Mouse (Mus musculus): ENCODE data around the gene Ess2. TPM values are rescaled to one million over a fixed set of nuclear protein-coding genes. Genes with fewer than 3 reads are reported as not detected.

Gene Ess2
- total and polyA plus RNA-seq, 2 experiments from 2014 or later: 46.2 to 50.4 TPM

DNA sequence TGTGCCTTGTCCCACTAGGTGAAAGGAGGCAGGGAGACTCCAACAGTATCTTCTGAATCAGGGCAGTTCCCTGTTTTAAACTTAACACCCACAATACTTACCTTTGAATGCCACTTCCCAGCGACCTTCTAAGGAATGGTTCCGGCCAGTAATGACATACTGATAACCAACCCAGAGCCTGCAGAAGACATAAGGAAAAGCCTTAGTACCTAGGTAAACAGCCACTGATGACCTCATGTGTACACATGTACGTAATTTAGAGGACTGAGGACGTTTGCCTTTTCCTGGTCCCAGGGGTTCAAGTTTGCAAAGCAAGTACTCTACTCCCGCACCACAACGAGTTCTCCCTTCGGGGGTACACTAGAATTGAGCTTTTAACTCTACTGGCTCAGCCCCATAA, 54.0 kb downstream of the Ess2 start:
- Histone ChIP-seq H3K36me3 (ENCODE audit: insufficient read depth) (peaks cover 61% of the 10 kb centered on the region), H3K27me3 (ENCODE audit: insufficient read depth, low read length) (no peaks in the 10 kb centered on the region)
- WGBS: 93% methylated on average over 7 of the region's 7 CpGs

DNA sequence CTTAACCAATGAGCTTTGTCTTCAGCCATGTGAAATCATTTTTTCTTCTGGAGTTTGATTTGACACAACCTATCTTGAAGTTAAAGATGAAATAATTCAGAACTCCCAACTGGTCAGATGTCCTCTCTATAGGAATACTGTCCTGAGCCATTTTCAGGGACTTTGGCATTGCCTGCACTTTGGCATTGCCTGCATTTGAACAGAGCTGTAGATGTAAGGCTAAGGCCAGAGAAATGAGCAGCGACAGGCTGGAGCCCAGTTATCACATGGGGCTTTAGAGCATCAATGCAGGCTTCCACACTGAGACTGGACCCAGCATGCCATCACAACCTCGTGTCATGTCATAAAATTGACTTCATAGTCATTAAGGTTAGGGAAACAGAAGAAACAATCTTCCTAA, 57.9 kb downstream of the Ess2 start:
- DNase-seq: no peak
- Histone ChIP-seq H3K4me2 (ENCODE audit: low read depth) (no peak overlapping the region), H3K27me3 (ENCODE audit: insufficient read depth, low read length) (no peaks in the 10 kb centered on the region), H3K36me3 (ENCODE audit: insufficient read depth) (peaks cover 74% of the 10 kb centered on the region), H3K27ac (ENCODE audit: low read depth, low read length) (no peak overlapping the region), H3K4me3 (ENCODE audit: low read depth, low read length) (no peak overlapping the region), H3K9ac (no peak overlapping the region), H3K9me3 (ENCODE audit: low read length) (no peaks in the 10 kb centered on the region), H3K4me1 (ENCODE audit: insufficient read depth) (no peaks in the 10 kb centered on the region)
- TF ChIP-seq CTCF (IDR thresholded peaks at IDR 0.05; ENCODE audit: low read depth): no peak
- ATAC-seq: no peak
- 93% methylated on average over 2 of the region's 2 CpGs for WGBS

More for the DNA sequence above, 54.0 kb downstream of the Ess2 start:
- H3K27ac ChIP-seq (ENCODE audit: low read depth, low read length): no peak overlapping the region
- DNase-seq (no peak), ATAC-seq (no peak)
- no peak overlapping the region for H3K9ac ChIP-seq
- no peak for TF ChIP-seq CTCF (IDR thresholded peaks at IDR 0.05; ENCODE audit: low read depth)
- H3K4me2 ChIP-seq (ENCODE audit: low read depth): no peak overlapping the region
- no peak overlapping the region for H3K4me3 ChIP-seq (ENCODE audit: low read depth, low read length)
- no peaks in the 10 kb centered on the region for H3K9me3 ChIP-seq (ENCODE audit: low read length)
- no peaks in the 10 kb centered on the region for H3K4me1 ChIP-seq (ENCODE audit: insufficient read depth)

DNA sequence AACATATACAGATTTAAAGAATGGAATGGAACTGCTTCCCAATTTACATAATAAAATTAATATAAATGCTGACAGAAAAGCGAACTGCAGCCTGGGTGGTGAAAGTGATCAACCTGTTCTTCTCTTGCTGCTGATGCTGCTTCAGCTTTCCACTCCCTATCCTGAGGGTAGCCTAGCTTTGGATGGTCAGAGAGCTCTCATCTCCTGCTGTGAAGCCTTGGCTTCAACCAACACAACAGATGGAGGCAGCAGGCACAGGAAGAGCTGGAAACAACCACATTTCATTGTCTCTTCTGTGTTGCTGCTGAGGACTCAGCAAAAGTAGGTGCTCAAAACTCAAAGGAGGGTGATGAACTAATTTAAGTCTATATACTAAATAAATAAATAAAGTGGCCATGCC, 59.3 kb downstream of the Ess2 start:
- H3K9ac ChIP-seq: no peak overlapping the region
- H3K27ac ChIP-seq (ENCODE audit: low read depth, low read length): no peak overlapping the region
- no peak overlapping the region for H3K4me2 ChIP-seq (ENCODE audit: low read depth)
- DNase-seq: no peak
- no peaks in the 10 kb centered on the region for H3K9me3 ChIP-seq (ENCODE audit: low read length)
- no peak for TF ChIP-seq CTCF (IDR thresholded peaks at IDR 0.05; ENCODE audit: low read depth)
- 95% methylated on average over 1 of the region's 1 CpGs for WGBS
- no peak overlapping the region for H3K4me3 ChIP-seq (ENCODE audit: low read depth, low read length)
- no peaks in the 10 kb centered on the region for H3K27me3 ChIP-seq (ENCODE audit: insufficient read depth, low read length)
- peaks cover 69% of the 10 kb centered on the region for H3K36me3 ChIP-seq (ENCODE audit: insufficient read depth)
- no peaks in the 10 kb centered on the region for H3K4me1 ChIP-seq (ENCODE audit: insufficient read depth)
- ATAC-seq: no peak

DNA sequence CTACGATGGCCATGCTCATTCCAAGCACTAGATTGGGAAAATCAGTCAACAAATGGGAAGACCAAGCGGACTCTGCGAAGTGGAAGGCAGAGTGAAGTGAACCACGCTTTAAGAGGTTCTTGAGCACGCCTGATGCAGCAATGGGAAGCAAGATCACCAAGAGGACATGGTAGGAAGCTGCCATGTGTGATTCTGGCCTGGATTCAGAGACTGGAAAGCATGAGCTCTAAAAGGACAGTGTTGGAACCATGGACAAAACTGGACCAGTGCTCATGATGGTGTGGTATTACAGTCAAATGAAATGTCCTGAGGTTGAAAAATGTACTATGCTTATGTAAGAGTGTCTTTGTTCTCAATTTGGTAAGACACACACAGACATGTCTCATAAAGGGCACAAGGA, 59.8 kb downstream of the Ess2 start:
- DNase-seq: no peak
- Histone ChIP-seq H3K4me2 (ENCODE audit: low read depth) (no peak overlapping the region), H3K9me3 (ENCODE audit: low read length) (no peaks in the 10 kb centered on the region), H3K27ac (ENCODE audit: low read depth, low read length) (no peak overlapping the region), H3K4me1 (ENCODE audit: insufficient read depth) (no peaks in the 10 kb centered on the region), H3K36me3 (ENCODE audit: insufficient read depth) (peaks cover 69% of the 10 kb centered on the region), H3K4me3 (ENCODE audit: low read depth, low read length) (no peak overlapping the region), H3K27me3 (ENCODE audit: insufficient read depth, low read length) (no peaks in the 10 kb centered on the region), H3K9ac (no peak overlapping the region)
- WGBS: 96% methylated on average over 5 of the region's 5 CpGs
- TF ChIP-seq CTCF (IDR thresholded peaks at IDR 0.05; ENCODE audit: low read depth): no peak
- ATAC-seq: no peak

Other genes starting within 250 kb of the Ess2 start
- gene Med15, start 178.5 kb downstream of the Ess2 start, total RNA-seq (2014; rRNA removed): 45.6 and 48.5 TPM in 2 replicates
- gene Med15, start 178.5 kb downstream of the Ess2 start, polyA plus RNA-seq (2015; fragmentation: Nextera tagmentation; extraction: Ambion mirVana): 40.9 and 46.9 TPM in 2 replicates
- gene Klhl22, start 151.7 kb downstream of the Ess2 start, total RNA-seq (2014; rRNA removed): 117 and 162 TPM in 2 replicates
- 69.6 and 73.8 TPM in 2 replicates for gene Klhl22, start 151.7 kb downstream of the Ess2 start, polyA plus RNA-seq (2015; fragmentation: Nextera tagmentation; extraction: Ambion mirVana)
- 6.2 and 10.6 TPM in 2 replicates for gene Scarf2, start 114.1 kb downstream of the Ess2 start, total RNA-seq (2014; rRNA removed)
- gene Scarf2, start 114.1 kb downstream of the Ess2 start, polyA plus RNA-seq (2015; fragmentation: Nextera tagmentation; extraction: Ambion mirVana): 1.9 and 2.1 TPM in 2 replicates
- gene B830017H08Rik, start 78.2 kb downstream of the Ess2 start, total RNA-seq (2014; rRNA removed): 4.5 and 5.9 TPM in 2 replicates
- 6.8 TPM in 2 replicates for gene B830017H08Rik, start 78.2 kb downstream of the Ess2 start, polyA plus RNA-seq (2015; fragmentation: Nextera tagmentation; extraction: Ambion mirVana)
- gene Car15, start 73.0 kb downstream of the Ess2 start, total RNA-seq (2014; rRNA removed): 4.2 and 7.5 TPM in 2 replicates
- gene Car15, start 73.0 kb downstream of the Ess2 start, polyA plus RNA-seq (2015; fragmentation: Nextera tagmentation; extraction: Ambion mirVana): 1.8 and 1.9 TPM in 2 replicates
- 0.76 and 2.1 TPM in 2 replicates for gene Gm20518, start 19.7 kb downstream of the Ess2 start, total RNA-seq (2014; rRNA removed)
- gene Gm20518, start 19.7 kb downstream of the Ess2 start, polyA plus RNA-seq (2015; fragmentation: Nextera tagmentation; extraction: Ambion mirVana): 0.05 and 0.07 TPM in 2 replicates
- gene Tssk1, start 17.1 kb downstream of the Ess2 start, total RNA-seq (2014; rRNA removed): 0.08 TPM in 1 of 2 replicates, not detected in the other
- 0.05 TPM in 1 of 2 replicates, not detected in the other for gene Tssk1, start 17.1 kb downstream of the Ess2 start, polyA plus RNA-seq (2015; fragmentation: Nextera tagmentation; extraction: Ambion mirVana)
- 97.7 and 139 TPM in 2 replicates for gene Dgcr2, start 12.8 kb downstream of the Ess2 start, total RNA-seq (2014; rRNA removed)
- gene Dgcr2, start 12.8 kb downstream of the Ess2 start, polyA plus RNA-seq (2015; fragmentation: Nextera tagmentation; extraction: Ambion mirVana): 73.7 and 90.7 TPM in 2 replicates
- gene Tssk2, start 12.7 kb downstream of the Ess2 start, total RNA-seq (2014; rRNA removed): not detected in 2 replicates
- gene Tssk2, start 12.7 kb downstream of the Ess2 start, polyA plus RNA-seq (2015; fragmentation: Nextera tagmentation; extraction: Ambion mirVana): not detected in 2 replicates
- gene Gsc2, start 3.7 kb upstream of the Ess2 start, total RNA-seq (2014; rRNA removed): not detected in 2 replicates
- gene Gsc2, start 3.7 kb upstream of the Ess2 start, polyA plus RNA-seq (2015; fragmentation: Nextera tagmentation; extraction: Ambion mirVana): not detected in 2 replicates
- gene Slc25a1, start 16.9 kb upstream of the Ess2 start, total RNA-seq (2014; rRNA removed): 150 and 158 TPM in 2 replicates
- gene Slc25a1, start 16.9 kb upstream of the Ess2 start, polyA plus RNA-seq (2015; fragmentation: Nextera tagmentation; extraction: Ambion mirVana): 143 and 146 TPM in 2 replicates
- not detected in 2 replicates for gene Vpreb2, start 69.1 kb upstream of the Ess2 start, total RNA-seq (2014; rRNA removed)
- not detected in 2 replicates for gene Vpreb2, start 69.1 kb upstream of the Ess2 start, polyA plus RNA-seq (2015; fragmentation: Nextera tagmentation; extraction: Ambion mirVana)
- gene Dgcr6, start 141.5 kb upstream of the Ess2 start, total RNA-seq (2014; rRNA removed): 64.2 and 66.9 TPM in 2 replicates
- 171 and 177 TPM in 2 replicates for gene Dgcr6, start 141.5 kb upstream of the Ess2 start, polyA plus RNA-seq (2015; fragmentation: Nextera tagmentation; extraction: Ambion mirVana)
- 4.4 and 8.4 TPM in 2 replicates for gene Prodh, start 178.9 kb upstream of the Ess2 start, total RNA-seq (2014; rRNA removed)
- gene Prodh, start 178.9 kb upstream of the Ess2 start, polyA plus RNA-seq (2015; fragmentation: Nextera tagmentation; extraction: Ambion mirVana): 4.0 and 4.9 TPM in 2 replicates
- 28.0 and 36.7 TPM in 2 replicates for gene Rtn4r, start 216.3 kb upstream of the Ess2 start, total RNA-seq (2014; rRNA removed)
- 30.0 and 33.5 TPM in 2 replicates for gene Rtn4r, start 216.3 kb upstream of the Ess2 start, polyA plus RNA-seq (2015; fragmentation: Nextera tagmentation; extraction: Ambion mirVana)

Measured in forebrain, postnatal 0 days (tissue).